Mouse (Mus musculus) cortical plate, adult 2 months (tissue): ENCODE measurements around the gene Polr2g.

ENCODE experiments used
- CTCF ChIP-seq: fragments of 200-500 bp; IDR thresholded peaks from 2 replicates; pipeline ENCODE4 v1.5.1; 2011; ENCODE audit warnings: mild to moderate bottlenecking, control low read depth, low read length; ENCODE audit not compliant: insufficient read depth; ENCODE audit errors: extremely low read depth
- POLR2A ChIP-seq: fragments of 200-500 bp; IDR thresholded peaks from 2 replicates; pipeline ENCODE4 v1.6.1; 2011; ENCODE audit warnings: mild to moderate bottlenecking, low read length, control low read depth; ENCODE audit not compliant: insufficient read depth; ENCODE audit errors: extremely low read depth

DNA sequence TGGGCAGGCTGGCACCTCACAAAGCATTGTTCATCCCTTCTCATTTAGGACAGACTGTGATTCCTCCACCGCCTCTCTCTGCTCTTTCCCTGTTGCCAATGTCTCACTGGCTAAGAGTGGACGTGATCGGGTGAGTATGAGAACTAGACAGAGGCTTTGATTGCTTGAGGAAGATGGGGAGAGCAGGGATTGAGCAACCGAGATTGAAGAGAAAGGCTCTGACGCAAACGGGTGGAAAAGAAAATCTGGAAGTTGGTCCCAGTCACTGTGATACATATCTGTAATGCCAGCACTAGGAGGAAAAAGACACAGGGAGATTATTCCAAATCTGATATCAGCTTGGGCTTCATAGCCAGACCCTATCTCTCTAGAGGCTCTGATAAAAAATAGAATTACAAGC, 44.6 kb upstream of the Polr2g start:
- TF ChIP-seq POLR2A (no peak), CTCF (no peak)
